Mouse (Mus musculus) lung, postnatal 14 days (tissue): Measurements from ENCODE around the gene Spef2.
"Not testable (repeated sequence)": the region's sequence is repeated elsewhere in the genome, so short reads cannot be mapped to it uniquely, and the experiment has no call there.

ENCODE experiments used
- DNase-seq: peaks from one replicate; pipeline ENCODE4 v3.0.0; 2021

The Spef2 gene

DNA sequence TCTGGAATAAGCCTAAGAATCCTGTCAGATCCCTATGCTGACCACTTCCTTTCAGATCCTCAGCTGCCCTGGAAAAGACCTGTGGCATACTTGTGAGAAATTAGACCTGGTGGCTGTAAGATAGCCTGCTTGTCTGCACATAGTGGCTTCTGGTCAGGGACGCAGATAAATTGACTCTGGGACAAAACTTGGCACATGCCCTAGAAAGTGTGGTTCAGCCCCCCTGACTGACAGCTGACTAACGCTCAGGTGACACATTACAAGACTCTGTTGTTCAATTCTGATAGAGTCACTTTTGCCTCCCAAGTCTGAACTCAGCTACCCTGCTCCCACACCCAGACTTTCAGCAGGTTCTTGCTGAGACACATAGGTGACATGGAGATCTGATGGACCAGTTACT is 83.7 kb downstream of the Spef2 start:
- DNase-seq, result not testable (repeated sequence)

DNA sequence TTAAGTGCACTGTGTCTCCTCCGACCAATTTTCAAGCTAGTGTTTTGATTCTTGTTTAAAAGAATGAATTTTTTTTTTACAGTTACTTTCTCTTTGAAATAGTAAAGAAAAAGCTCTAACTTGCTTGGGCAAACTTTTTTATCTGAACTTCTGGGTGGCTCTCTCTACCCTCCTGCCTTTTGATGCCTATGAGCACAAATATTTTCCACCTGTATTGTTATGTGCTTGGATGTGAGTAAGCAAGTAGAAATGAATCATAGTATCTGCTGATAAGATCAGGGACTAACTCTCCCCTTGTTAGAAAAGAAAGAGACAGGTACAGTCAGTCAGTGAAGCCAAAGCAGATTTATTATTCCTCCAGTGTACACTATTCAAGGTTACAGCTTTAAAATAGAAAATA is 87.5 kb downstream of the Spef2 start:
- no peak for DNase-seq

DNA sequence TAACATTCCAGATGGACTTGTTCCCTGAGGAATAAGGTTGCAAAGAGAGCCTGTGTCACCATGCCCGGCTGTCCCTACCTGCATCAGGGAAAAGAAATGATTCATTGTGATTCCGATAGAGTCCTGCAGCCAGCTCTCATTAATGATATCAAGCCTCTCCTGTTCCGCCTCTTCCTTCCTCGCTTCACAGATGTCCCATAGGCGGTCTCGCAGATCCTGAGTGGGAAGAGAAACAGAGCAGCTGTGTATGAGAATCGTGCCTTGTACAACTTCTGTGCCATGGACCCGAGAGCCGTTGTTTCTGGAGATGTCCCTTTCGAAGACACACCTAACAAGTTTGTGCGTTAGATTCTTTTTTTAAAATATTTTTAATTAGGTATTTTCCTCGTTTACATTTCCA is 114.2 kb downstream of the Spef2 start:
- no peak for DNase-seq

DNA sequence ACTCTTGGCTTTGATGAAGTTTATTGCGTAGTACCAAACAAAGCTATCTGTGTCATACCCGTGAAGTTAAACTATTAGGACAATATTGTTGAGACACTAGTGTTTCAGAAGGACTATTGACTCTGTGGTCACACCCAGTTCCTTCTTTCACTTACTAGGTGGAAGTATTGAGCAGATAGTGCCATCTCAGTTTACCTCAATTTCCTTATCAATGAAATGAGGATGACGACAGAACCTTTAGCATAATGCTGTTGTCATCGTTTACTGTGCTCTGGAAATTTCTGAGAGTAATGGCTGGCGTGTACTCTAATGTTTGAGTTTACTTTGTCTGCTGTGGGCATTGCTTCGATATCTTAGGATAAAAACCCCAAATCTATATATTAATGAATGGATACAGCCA is 117.0 kb downstream of the Spef2 start:
- DNase-seq, result no peak

DNA sequence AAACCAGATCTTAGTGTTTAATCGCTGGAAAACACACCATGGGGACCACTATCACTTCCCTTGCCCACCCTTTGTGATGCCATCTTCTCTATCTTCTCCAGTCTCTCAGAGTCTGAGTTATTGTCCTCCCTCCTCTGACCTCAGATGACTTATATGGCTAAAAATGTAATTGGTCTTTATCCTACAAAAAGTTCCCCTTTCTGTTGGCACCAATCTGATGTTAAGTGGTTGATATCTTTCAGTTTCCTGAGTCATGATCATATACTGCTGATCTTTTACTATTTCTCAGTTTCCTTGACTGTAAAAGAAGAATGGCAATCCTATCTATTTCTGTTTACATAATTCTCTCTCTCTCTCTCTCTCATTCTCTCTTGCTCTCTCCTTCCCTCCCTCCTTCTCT is 119.0 kb downstream of the Spef2 start:
- no peak for DNase-seq

DNA sequence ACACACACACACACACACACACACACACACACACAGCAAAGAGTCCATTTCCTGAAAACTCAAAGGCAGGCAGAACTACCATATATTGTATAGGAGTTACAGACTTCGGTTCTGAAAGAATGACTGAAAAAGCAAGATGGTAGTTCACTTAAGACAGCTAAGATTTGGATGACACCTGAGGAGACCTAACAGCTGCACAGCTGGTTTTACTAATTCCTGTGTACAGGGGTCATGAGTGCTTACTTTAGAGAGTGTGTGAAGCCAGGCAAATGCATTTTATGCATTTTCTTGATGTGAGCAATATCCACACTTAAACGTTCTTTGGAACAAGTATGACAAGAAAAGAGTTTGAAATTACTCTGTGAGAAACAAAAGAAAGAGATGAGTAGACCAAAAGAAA is 124.0 kb downstream of the Spef2 start:
- DNase-seq, result no peak

DNA sequence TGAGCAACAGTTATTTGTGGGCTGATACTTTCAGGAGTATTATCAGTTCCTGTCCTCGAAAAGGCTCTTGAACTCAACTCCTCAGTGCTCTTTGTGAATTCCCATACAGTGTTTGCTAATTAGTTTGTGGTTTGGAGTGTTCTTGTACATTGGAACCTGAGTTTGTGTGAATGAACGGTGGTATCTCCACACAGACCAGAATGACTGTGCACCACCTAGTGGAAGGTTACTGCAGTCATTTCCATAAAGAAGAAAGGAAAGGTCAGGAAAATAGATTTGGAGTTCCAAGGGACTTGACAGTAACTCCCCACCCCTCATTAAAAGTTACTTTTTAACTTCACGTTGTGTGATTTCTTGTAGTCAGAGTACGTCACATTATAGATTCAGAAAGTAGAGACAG is 140.5 kb downstream of the Spef2 start:
- no peak for DNase-seq

DNA sequence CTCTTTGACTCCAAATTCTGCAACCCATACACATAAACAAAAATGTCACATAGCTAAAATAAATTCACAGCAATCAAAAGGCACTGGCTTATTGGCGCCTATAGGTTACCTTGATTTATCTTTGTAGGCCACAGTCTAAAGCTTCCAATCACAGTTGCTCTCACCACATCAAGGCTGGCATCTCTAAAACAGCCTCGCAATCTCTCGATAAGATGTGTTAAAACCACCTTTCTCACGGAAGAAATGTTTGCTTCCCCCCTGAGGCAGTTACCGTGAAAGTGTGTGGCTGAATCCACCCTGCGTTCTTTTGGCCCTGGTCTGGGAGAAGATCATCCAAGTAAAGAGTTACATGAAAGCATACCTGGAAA is 148.6 kb downstream of the Spef2 start:
- no peak for DNase-seq

DNA sequence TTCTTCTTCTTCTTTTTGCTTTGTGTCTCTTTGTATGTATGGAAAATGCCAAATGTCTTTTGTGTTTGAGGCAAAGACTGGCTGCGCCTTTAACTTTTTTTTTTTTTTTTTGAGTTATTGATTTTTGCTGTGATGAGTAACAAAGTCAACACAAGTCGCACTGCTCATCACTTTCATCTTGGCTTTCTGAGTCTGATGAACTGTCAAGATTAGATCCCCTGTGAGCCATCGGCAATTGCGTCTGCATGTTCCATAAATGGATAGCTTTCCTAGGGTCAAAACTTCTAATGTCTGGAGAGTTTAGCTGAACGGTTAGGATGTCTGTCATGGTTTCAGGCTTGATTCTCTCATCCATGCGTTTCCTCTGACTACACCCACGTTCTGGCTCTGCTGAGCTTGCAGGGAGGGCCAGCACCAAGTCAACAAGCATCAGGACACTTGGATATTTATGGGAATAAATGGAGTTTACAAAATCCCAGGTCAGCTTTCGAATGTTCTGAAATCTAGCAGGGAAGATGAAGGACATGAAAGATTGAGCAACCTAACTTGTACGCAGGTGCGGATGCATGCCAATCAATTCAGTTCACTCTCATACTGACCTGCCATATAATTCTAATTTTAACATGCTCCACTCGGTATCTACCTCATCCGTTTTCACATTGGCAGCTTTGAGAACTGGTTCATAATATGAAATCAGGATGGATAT is 149.1 kb downstream of the Spef2 start:
- DNase-seq, result no peak

DNA sequence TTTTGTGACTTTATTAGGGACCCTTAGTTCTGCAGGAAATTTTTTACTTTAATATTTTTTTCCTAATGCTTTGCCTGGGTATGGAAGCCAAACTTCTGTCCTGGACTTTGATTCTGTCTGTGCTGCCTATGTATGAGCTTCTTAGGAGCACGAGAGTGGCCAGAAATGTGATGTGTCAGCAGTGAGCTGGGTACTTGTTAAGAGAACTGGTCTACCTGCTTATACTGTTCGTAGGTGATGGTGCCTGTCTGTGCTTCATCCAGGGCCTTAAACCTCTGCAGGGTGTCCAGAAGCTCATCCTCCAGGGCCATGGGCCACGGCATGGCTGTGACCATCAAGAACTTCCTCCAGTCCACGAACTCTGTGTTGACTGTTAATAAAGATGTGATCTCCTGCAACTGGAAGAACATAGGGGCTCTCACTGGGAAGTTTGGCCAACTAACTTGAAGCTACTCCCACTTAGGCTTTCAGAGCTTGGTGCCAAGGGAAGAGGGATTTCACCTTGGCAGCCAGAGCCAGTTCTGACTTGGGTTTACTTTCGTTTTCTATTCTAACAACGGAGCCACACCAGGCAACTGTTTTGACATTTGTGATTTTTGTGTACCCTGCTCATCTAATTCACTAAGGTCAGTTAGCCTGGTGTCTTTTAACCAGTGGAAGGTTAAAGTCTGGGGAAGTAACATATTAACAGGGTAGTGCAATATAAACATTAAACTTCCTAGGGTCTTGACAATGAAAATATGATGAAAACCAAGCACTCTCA is 152.2 kb downstream of the Spef2 start:
- DNase-seq, result no peak

DNA sequence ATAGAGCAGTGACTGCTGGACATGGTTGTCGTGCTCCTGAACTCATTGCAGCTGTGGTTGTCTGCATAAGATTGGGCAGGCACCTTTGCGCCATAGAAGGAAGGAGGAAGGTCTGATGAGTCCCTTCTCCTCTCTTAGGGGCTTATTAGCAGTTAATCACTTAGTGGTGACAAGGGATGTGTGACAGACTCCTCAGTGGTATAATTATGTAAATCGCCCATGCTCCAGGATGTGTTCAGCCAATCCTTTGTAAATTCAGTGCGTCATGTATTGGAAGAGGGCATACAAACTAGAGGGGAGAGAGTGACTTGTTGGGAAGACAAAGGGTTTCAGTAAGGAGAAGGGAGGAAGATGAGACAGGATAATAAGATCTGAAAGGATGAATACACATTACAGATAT is 158.7 kb downstream of the Spef2 start:
- DNase-seq, result no peak

DNA sequence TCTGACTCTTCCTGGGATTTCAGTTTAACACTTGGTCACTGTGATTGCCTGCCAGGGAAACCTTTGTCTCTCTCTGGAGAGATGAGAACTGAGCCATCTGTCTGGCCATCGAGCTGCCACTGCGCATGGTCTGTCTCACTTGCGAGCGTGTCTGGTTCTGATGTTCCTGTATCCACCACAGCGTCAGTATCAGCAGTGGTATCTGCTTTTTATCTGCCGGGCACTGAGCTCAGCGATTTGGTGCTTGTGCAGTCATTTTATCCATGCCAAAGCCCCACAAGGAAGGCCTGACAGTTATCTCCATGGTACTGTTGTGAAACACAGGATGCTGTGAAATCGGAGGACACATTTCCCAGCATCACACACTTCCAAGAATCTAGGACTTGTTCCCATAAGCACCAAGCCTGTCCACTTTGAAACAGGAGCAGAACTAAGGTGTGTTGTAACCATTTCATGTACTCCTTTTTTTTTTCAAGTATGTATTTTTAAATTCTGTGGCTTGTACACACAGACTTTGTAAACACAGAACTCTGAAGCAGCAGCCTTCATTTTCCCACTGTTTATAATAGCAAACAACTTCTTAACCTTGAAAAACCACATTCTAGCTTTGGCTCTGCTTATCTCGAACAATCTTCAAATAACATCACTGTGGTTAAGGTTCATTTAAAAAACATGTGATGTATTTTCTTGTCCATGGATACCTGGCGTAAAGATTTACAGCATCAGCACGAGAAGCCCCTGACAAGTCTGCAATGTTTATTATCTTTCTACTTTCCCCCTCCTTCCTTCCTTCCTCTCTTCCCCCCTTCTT is 168.0 kb downstream of the Spef2 start:
- no peak for DNase-seq

DNA sequence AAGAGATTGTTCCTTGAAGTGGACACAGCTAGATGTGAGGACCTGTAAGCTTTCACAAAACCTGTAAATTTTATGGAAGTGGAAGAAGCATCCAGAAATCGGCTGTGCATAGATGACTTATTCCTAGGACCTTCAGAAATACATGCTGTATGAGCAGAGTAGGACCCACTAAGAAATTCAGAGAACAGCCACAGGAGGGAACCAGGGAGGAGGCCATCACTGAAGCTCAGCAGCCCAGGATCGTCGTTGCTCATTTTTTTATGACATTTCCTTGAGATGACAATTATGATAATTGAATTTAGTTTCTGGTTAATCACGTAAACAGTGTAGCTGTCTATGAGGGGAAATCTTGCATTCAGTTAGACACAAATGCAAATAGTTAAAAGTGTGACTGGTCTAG is 171.4 kb downstream of the Spef2 start:
- no peak for DNase-seq

DNA sequence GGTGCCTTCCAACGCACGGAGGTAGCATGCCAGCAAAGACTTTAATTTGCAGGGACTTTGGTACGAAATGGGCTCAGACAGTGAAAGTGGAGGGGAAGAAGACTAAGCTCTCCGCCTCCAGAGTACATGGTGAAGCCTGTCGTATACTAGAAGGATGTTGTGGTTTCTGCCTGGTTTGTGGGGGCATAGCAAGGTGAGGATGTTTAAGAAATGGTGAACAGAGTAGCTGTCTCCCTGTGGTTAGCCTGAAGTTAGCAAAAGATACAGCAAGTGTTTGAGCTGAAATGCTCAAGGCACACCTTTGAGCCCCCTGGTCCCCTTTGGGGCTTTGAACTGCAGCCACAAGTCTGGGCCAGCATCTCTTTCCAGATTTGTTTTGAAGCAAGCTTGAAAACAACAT is 173.9 kb downstream of the Spef2 start:
- no peak for DNase-seq

DNA sequence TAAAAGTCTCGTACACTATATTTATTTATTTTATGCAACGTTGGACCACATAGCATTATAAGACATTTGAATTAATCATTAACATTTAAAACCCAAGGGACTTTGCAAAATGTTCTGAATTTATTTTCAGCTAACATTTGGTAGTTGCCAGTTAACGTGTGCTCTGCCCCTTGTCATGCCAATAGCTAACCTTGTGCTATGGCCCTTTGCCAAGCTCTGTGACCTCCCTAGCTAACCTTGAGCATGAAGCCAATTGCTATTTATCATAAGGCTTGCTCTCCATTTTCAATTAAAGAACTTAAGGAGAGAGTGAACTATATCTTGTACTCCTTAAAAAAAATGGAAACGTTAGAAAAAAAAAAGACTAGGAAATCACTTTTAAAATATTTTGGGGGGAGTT is 175.3 kb downstream of the Spef2 start:
- DNase-seq, result no peak

DNA sequence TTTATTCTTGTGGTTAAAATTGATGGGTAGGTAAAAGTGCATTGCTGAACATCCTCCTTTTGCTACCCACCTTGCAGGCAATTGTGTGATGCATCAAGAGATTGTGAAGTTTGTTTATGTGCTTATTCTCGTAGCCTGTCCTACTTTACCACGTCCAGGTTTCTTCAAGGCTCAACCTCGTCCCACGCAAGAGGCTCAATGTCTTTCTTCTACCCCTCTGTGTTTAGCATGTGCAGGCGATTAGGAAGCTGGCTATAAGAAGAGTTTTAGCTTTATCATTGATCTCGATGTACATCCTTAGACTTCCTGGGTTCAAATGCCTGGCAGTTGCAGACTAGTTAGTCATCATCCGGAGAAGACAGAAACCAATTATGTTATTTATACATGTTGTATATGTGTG is 176.0 kb downstream of the Spef2 start:
- no peak for DNase-seq

DNA sequence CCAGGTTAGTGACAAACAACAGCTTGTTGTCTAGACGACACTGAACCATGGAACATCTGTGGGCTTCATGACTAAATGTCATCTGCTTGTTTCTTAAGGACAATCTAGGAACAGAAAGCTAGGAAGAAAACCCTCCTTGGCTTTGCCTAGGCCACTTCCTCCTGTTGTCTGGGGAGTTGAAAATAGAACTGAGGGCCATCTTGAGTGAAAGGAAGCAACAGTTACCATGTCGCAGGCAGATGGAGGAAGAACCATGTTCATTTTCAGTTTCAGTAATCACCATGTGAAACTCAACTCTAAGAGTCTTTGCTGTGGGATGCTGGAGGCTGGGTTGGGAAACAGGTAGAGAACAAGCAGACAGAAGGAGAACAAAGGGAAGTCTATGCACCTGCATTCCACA is 176.8 kb downstream of the Spef2 start:
- DNase-seq, result no peak

DNA sequence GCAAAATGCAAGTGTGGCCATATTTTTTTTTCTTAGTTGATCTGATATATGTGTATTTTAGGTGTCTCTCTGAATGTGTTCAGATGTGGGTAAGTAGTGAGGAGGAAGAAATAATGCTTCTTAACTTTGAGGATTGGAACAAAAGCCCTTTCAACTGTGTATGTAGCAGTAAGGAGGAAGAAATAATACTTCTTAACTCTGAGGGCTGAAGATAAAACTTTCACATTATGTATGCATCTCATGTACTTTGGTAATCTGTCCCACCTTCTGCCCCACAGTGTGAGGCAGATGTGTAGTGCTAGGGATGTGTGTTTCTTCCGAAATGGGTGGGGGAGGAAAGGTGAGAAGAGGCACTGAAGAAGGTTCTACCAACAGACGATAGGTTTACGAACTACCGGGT is 181.4 kb downstream of the Spef2 start:
- no peak for DNase-seq

DNA sequence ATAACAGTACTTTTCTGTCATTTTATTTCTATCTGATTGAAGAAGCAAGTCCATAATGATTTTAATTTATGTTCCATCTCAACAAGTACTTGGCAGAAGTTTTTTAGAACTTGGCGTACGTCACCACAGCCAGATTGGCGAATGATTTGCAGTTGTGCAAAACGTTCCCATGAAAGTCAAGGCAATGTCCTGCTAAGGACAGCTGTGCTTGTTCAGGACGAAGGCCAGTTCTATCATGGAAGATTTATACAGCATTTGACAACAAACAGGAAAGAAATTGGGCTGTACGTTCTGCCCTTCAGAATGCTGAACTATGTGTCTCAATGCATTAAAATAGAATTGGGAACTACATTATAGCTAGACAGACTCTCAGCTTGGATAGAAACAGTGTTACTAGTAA is 183.3 kb downstream of the Spef2 start:
- no peak for DNase-seq

DNA sequence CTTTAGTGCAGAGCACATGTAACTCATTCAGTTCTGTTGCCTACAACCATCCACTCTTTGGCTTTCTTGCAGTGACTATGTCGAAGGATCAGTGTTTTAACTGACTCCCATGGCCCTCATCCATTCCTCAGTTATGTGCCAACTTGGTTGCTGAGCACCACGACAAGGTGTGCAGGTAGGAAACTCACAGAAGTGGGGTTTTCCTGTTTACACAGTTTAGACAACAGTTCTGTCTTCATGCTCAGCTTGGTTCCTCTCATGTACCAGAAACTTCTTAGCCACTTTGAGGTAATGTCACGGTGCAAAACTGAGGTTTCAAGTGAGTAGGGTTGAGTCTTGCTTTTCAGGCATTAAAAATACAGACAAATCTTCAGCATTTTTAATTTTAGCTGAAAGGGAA is 184.5 kb downstream of the Spef2 start:
- no peak for DNase-seq

DNA sequence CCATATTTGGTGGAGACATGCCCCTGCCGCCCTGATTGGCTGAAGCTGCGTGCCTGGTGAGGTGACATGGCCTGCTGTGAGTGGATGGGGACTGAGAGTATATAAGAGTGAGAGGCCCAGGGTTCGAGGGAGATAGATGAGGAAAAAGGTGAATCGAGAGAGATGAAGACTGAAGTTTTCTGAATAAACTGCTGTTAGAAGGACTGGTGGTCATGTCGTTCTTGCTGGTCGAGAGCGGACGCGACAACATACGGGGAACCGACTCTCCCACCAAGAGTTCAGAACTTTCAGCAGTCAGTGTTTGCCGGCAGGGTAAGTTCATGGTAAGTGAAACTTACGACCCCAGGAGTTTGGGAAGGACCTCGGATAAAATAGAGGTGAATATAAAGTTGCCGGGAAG is 191.4 kb downstream of the Spef2 start:
- DNase-seq, result not testable (repeated sequence)

DNA sequence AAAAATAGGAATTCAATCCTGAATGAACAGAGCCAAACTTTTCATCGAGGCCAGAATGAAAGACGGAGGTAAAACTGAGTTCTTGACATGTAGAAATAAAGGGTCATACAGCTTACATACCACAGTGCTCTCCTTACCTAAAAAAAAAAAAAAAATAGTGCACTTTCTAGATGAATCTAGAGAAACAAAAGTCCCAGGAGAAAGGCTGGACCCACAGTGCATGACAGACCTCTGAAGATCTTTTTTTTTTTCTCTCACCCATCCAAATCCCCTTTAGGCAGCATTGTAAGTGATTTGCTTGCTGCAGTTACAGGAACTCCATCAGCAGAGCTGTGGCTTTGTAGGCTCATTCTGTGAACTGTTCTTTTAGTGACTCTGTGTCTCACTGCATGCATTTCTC is 199.7 kb downstream of the Spef2 start:
- DNase-seq, result no peak

DNA sequence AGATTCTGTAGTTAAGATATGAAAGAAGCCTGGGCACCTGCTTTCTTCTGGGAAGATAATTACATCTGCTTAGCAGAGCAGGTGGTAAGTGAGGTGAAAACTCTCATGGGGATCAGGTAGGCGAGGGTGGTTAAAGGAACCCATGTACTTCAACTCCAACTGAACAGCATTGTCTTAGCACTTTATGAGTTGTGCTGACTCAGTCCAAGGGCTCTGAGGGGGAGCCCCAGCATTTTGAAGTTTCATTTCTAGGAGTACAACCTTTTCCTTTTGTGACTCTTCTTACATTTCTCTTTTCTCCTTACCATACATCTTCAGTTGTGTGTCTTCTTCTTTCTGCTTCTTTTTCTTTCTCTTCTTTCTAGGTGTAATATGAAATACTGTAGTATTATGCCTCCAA is 213.5 kb downstream of the Spef2 start:
- DNase-seq, result no peak

DNA sequence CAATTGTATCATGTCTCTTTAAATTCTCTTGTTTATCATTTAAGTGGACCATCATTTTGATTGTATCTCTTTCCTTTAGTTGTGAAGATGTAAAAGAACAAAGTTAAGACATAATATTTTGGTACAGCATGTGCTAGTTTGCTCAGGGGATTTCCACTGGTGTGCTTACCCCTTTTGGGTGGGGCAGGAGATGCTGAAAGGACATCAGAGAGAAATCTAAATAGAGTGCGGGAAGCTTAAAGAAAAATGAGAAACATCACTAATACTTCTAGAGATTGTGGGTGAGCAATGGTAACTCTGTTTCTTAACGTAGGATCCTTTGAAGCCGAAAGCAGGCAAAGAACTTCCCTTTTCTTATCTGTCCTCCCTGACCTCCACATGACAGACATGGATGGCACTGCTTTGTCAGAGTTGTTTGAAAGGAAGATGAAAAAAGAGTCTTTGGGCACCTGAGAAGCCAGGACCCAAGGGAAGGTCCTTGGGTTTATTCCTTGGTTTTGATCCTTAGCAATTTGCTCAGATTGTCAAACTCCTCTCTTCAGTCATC is 215.2 kb downstream of the Spef2 start:
- no peak for DNase-seq
